In genomic region chr6:52170166-52170897, GRCm38 (mm10) we compare ENCODE assay signal across 8 mouse cellular contexts. TPM values are rescaled to one million over a fixed set of nuclear protein-coding genes. Genes with fewer than 3 reads are reported as not detected.
DNase-seq lines count a peak whose midpoint lies in the region; ATAC-seq lines count a peak whose summit lies in the region.

No protein-coding gene starts in this region.

- H3K9me3 ChIP-seq in hindbrain, embryonic 16.5 days (ENCODE audit: control insufficient read depth, low read length) = no peaks in the 10 kb centered on the region
- no peaks in the 10 kb centered on the region for H3K9me3 ChIP-seq in liver, embryonic 12.5 days (replicated peaks)

- peak overlapping the region; percentile 10 for H3K4me3 ChIP-seq in hindbrain, embryonic 16.5 days (ENCODE audit: low read length)
- no peak overlapping the region; the same call in 1 of the 2 replicates for H3K4me3 ChIP-seq in liver, embryonic 12.5 days

- H3K36me3 ChIP-seq in hindbrain, embryonic 16.5 days (ENCODE audit: control insufficient read depth, insufficient read depth, low read length) = no peaks in the 10 kb centered on the region
- no peaks in the 10 kb centered on the region for H3K36me3 ChIP-seq in liver, embryonic 12.5 days

- H3K9ac ChIP-seq in hindbrain, embryonic 16.5 days (ENCODE audit: low read depth, low read length) = peak overlapping the region; percentile 64
- no peak overlapping the region for H3K9ac ChIP-seq in liver, embryonic 12.5 days

- ATAC-seq in hindbrain, embryonic 16.5 days = no peak
- ATAC-seq in liver, embryonic 12.5 days = peak; percentile 60

- H3K4me2 ChIP-seq in hindbrain, embryonic 16.5 days (ENCODE audit: low read length) = peak overlapping the region; percentile 39
- H3K4me2 ChIP-seq in liver, embryonic 12.5 days = peak overlapping the region; percentile 15; the same call in 1 of the 2 replicates

- peaks cover 8% of the 10 kb centered on the region for H3K4me1 ChIP-seq in hindbrain, embryonic 16.5 days (ENCODE audit: control insufficient read depth, insufficient read depth, low read depth, low read length)
- H3K4me1 ChIP-seq in liver, embryonic 12.5 days = peaks cover 12% of the 10 kb centered on the region; the same call in 1 of the 2 replicates

- WGBS in hindbrain, embryonic 16.5 days = 2% methylated on average over 37 of the region's 40 CpGs
- 4% methylated on average over 40 of the region's 40 CpGs for WGBS in liver, embryonic 12.5 days (ENCODE audit: insufficient replicate concordance)

- peaks cover 20% of the 10 kb centered on the region for H3K27me3 ChIP-seq in hindbrain, embryonic 16.5 days (replicated peaks; ENCODE audit: control insufficient read depth, insufficient read depth, low read length)
- peaks cover 98% of the 10 kb centered on the region for H3K27me3 ChIP-seq in liver, embryonic 12.5 days (replicated peaks)

- H3K27ac ChIP-seq in hindbrain, embryonic 16.5 days (ENCODE audit: low read depth, low read length) = peak overlapping the region; percentile 91
- peak overlapping the region; percentile 51 for H3K27ac ChIP-seq in liver, embryonic 12.5 days

- intact Hi-C loops in left cerebral cortex, postnatal 25 days (cut with DNase I) = no loop called here

- peak; percentile 59 to 75 for DNase-seq in adrenal gland, adult (ENCODE audit: inconsistent age in 2 of 2, low spot score in 1 of 2)
- DNase-seq in adrenal gland, adult 8-10 months = no peak
- DNase-seq in NIH3T3 (ENCODE audit: low read depth) = peak; percentile 61
- DNase-seq in left cerebral cortex, postnatal 25 days (ENCODE audit: low spot score in 2 of 2) = no peak
- DNase-seq in thymus, adult 18-20 months = no peak
- no peak for DNase-seq in frontal cortex, postnatal 25 days (ENCODE audit: low spot score in 2 of 2)

RNA-seq across cellular contexts. Expression of gene Hoxa2, which starts 5.7 kb away (rescaled TPM):
- total RNA-seq in adrenal gland, adult 8-10 months (2022) = 1 to 10 TPM in 3 of 4 experiments, under 1 TPM in 1; 0.80 to 3.4 (median 2.6) TPM
- polyA plus RNA-seq in hindbrain, embryonic 16.5 days (2015; fragmentation: Nextera tagmentation; extraction: Ambion mirVana) = 20.3 and 22.5 TPM in 2 replicates
- polyA plus RNA-seq in liver, embryonic 12.5 days (2016; fragmentation: Nextera tagmentation; extraction: Ambion mirVana) = 1.4 TPM in 2 replicates
- not detected for total RNA-seq in left cerebral cortex, postnatal 25 days (2021)

RNA-seq across cellular contexts. Expression of gene 5730596B20Rik, which starts 7.0 kb away (rescaled TPM):
- under 1 TPM; 0.17 to 0.77 (median 0.42) TPM for total RNA-seq in adrenal gland, adult 8-10 months (2022)
- polyA plus RNA-seq in hindbrain, embryonic 16.5 days (2015; fragmentation: Nextera tagmentation; extraction: Ambion mirVana) = 3.4 and 3.6 TPM in 2 replicates
- polyA plus RNA-seq in liver, embryonic 12.5 days (2016; fragmentation: Nextera tagmentation; extraction: Ambion mirVana) = 0.29 TPM in 2 replicates
- not detected for total RNA-seq in left cerebral cortex, postnatal 25 days (2021)

RNA-seq across cellular contexts. Expression of gene Hoxa1, which starts 12.2 kb away (rescaled TPM):
- total RNA-seq in adrenal gland, adult 8-10 months (2022) = 1 to 10 TPM in 1 of 4 experiments, under 1 TPM in 3; 0.23 to 1.1 (median 0.83) TPM
- polyA plus RNA-seq in hindbrain, embryonic 16.5 days (2015; fragmentation: Nextera tagmentation; extraction: Ambion mirVana) = 1.8 and 2.0 TPM in 2 replicates
- 1.0 and 1.1 TPM in 2 replicates for polyA plus RNA-seq in liver, embryonic 12.5 days (2016; fragmentation: Nextera tagmentation; extraction: Ambion mirVana)
- total RNA-seq in left cerebral cortex, postnatal 25 days (2021) = not detected

RNA-seq across cellular contexts. Expression of gene Hoxa4, which starts 21.2 kb away (rescaled TPM):
- 1 to 10 TPM; 1.9 to 3.3 (median 2.7) TPM for total RNA-seq in adrenal gland, adult 8-10 months (2022)
- polyA plus RNA-seq in hindbrain, embryonic 16.5 days (2015; fragmentation: Nextera tagmentation; extraction: Ambion mirVana) = 5.6 and 8.8 TPM in 2 replicates
- 0.79 and 0.92 TPM in 2 replicates for polyA plus RNA-seq in liver, embryonic 12.5 days (2016; fragmentation: Nextera tagmentation; extraction: Ambion mirVana)
- not detected for total RNA-seq in left cerebral cortex, postnatal 25 days (2021)

RNA-seq across cellular contexts. Expression of gene Hoxa5, which starts 34.1 kb away (rescaled TPM):
- 10 to 100 TPM; 10.8 to 15.6 (median 13.3) TPM for total RNA-seq in adrenal gland, adult 8-10 months (2022)
- polyA plus RNA-seq in hindbrain, embryonic 16.5 days (2015; fragmentation: Nextera tagmentation; extraction: Ambion mirVana) = 85.9 and 106 TPM in 2 replicates
- polyA plus RNA-seq in liver, embryonic 12.5 days (2016; fragmentation: Nextera tagmentation; extraction: Ambion mirVana) = 2.1 and 3.1 TPM in 2 replicates
- not detected for total RNA-seq in left cerebral cortex, postnatal 25 days (2021)

Comparison
In these comparisons a context has a peak if more than half of its experiments do, and no peak if none do; other contexts are left out.
1. DNase-seq: peak in adrenal gland, adult (2 of 2) and NIH3T3 (single experiment); none in adrenal gland, adult 8-10 months (single experiment), left cerebral cortex, postnatal 25 days (0 of 2), thymus, adult 18-20 months (0 of 2) and frontal cortex, postnatal 25 days (0 of 2).